Mouse (Mus musculus) ovary, adult 2 months (tissue): ENCODE results near the gene Pigl. TPM values are rescaled to one million over a fixed set of nuclear protein-coding genes. Genes with fewer than 3 reads are reported as not detected.

Experiments used
- polyA plus RNA-seq: library from polyadenylated mRNA; depleted of rRNA; stranded (reverse); fragments of >200 nt; gene quantifications from 2 replicates; pipeline ENCODE4 v1.2.3, GENCODE M21; 2012; rRNA removed

Gene Pigl
- polyA plus RNA-seq, result 5.8 and 7.4 TPM in 2 replicates

DNA sequence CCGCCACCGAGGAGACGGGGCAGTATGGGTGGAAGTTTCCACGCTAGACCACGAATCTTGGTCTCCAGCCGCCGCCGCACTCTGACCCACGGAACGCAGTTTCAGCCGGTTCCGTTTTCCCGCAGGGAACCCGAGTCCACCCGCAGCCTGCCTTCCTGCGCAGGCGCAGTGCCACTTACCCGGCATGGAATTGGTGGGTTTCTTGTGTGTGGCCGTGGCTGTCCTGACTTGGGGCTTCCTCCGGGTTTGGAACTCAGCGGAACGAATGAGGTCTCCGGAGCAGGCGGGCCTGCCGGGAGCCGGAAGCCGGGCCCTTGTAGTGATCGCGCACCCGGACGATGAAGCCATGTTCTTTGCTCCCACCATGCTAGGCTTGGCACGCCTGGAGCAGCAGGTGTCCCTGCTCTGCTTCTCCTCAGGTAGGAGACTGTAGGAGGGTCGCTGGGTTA is at the start of gene Pigl, which contains the start of gene Ncor1:
Gene Pigl, plus strand, starts transcription at position 185 of the 449 bp plus-strand sequence.
Gene Ncor1, minus strand, starts transcription at position 266 of the 449 bp plus-strand sequence.

DNA sequence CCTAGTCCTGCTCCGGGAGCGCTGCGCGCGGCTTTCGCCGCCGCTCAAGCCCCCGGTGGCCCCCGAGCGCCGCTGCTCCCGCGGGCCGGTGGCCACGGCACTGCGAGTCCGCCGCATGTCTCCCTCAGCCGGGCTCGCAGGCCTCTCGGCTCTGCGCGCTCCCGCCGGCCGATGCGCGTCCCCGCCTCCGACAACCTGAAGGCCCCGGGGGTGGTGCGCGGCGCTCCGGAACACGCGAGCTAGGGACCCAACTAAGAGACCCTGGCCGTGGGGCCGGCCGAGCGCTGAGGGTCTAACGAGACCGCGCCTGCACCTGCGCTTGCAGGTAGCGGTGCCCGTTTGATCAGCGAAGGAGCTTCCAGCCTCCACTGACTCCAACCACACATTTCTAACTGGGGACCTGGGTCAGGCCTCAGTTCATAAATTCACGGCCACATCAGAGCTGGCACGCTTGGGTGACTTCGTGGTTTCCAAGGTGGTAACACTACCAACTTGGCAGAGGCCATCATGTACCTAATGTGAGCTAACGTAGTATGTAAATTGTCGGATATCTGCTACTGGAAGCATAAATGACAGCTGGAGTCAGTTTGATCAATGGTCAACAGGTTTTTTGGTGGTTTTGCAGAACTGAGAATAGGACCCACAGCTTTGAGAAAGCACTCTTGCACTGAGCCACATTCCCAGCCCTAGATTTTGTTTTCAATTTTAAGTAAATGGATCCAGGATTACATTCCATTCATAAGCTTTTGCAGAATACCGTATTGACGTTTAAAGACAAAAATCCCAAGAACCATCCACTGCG is 81.0 kb downstream of the Pigl start, which contains the start of gene Cenpv:
Gene Cenpv, minus strand, starts transcription at position 173 of the 802 bp plus-strand sequence.

DNA sequence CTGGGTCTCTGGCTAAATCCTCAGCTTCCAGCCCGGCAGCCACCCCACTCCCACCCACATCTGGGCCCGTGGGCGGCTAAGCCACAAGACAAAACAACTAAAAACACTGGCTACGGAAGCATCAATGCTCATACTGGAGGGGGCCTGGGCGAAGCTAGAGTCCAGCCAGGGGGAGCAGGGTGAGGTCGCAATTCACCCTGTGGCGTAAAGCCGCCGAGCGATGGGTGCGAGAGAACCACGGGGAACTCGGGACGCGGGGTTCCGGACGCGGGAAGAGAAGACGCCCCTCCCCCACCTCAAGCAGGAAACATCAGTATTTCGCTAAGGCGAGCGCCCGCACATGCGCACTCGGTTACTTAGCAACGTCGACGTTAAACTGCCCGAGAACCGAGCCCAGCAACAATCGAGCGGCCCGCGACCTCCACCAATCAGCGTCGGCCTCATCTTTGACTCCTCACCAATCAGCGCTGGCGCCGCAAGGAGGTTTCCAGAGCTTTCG is 92.5 kb downstream of the Pigl start, which contains the start of gene Ubb:
Gene Ubb, plus strand, starts transcription at position 445 of the 499 bp plus-strand sequence.

Other genes with a start within 250 kb of the Pigl start
- 4.9 and 6.5 TPM in 2 replicates for gene Adora2b, start 209.5 kb upstream of the Pigl start, polyA plus RNA-seq
- gene Zswim7, start 177.1 kb upstream of the Pigl start, polyA plus RNA-seq, result 15.8 and 20.4 TPM in 2 replicates
- gene Ttc19, start 177.0 kb upstream of the Pigl start, polyA plus RNA-seq, result 29.0 and 30.8 TPM in 2 replicates
- gene Ncor1, start 81 bp downstream of the Pigl start, polyA plus RNA-seq, result 73.9 and 103 TPM in 2 replicates
- 73.2 and 94.6 TPM in 2 replicates for gene Cenpv, start 80.8 kb downstream of the Pigl start, polyA plus RNA-seq
- 1,880 and 1,997 TPM in 2 replicates for gene Ubb, start 92.7 kb downstream of the Pigl start, polyA plus RNA-seq
- 16.8 and 16.9 TPM in 2 replicates for gene Trpv2, start 116.0 kb downstream of the Pigl start, polyA plus RNA-seq
- 56.1 and 58.1 TPM in 2 replicates for gene Lrrc75a, start 190.1 kb downstream of the Pigl start, polyA plus RNA-seq
- gene Mmgt2, start 190.2 kb downstream of the Pigl start, polyA plus RNA-seq, result 79.6 and 85.9 TPM in 2 replicates